Mouse (Mus musculus): ENCODE measurements around the gene Tspan12.
"Not testable (repeated sequence)": the region's sequence is repeated elsewhere in the genome, so short reads cannot be mapped to it uniquely, and the experiment has no call there.

Gene Tspan12

DNA sequence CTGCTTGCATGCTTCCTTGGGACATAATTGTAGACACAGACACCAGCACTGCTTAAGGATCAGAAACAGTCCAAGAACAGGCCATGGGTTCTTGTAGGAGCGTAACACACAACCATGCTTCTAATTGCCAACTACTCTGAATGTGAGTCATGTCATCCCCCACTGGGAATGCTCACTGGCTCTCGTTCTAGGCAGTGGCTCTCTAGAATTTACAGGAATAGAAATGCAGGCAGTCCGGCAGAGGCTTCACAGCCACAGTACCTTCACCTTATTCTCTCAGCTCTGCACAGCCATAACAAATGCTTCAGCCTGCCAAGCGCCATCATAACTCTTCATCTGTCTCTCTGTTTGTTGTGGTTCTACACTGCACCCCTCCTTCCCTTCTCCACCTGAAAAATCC, 23.9 kb downstream of the Tspan12 start:
- no peak for DNase-seq (ENCODE audit: low spot score in 2 of 2)

DNA sequence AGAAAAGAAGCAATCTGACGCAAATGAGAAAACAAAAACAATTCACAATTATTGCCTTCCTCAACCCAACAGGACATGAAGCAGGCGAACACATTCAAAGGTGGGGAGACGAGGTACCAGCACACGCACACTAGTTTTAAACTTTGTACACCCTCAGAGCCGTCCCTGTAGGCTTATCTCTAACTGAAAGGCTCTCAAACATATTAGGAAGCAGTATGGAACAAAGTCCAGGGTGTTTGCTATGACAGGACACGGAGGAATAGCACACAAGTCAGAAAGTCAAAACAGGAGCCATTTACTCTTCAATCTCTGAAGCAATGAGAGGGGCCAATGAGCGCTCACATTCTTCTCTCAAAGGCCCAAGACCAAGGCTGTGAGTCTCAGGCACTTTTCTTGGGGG, 24.3 kb downstream of the Tspan12 start:
- DNase-seq (ENCODE audit: low spot score in 2 of 2): no peak

DNA sequence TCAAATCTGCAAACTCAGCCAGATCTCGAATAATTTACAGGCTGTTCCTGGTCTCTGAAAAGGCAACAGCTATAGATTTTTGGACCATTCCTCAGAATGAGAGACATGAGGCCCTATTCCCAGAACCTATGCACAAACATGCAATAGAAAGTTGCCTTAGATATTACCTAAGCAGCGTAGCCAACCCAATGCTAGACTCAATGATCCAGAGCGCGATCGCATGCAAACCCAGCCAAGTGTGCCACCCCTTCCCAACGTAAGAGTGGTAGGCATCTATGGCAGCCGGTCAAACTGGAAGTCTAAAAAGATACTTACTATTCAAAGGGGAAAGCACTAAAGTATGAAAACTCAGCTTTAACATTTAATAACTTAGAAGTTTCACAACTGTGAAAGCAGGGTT, 28.6 kb downstream of the Tspan12 start:
- DNase-seq (ENCODE audit: low spot score in 2 of 2): no peak

DNA sequence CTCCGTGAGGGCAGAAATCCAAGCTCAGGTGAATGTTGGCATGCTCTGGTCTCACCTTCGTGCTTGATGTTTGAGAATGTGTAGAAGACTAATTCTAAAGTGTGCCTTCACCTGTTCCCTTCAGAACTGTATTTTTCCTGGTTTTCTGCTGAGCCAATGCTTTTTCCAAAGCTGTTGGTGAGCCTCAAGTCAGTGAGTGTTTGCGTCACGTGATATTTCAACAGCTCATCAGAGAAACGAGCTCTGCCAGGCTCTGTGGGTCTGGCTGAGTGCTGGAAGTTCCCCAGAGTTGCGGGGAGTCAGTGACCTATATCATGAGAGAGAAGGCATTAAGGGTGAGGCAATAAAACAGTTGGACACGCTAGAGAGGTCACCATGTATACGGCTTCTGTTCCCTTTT, 29.0 kb downstream of the Tspan12 start:
- no peak for DNase-seq (ENCODE audit: low spot score in 2 of 2)

DNA sequence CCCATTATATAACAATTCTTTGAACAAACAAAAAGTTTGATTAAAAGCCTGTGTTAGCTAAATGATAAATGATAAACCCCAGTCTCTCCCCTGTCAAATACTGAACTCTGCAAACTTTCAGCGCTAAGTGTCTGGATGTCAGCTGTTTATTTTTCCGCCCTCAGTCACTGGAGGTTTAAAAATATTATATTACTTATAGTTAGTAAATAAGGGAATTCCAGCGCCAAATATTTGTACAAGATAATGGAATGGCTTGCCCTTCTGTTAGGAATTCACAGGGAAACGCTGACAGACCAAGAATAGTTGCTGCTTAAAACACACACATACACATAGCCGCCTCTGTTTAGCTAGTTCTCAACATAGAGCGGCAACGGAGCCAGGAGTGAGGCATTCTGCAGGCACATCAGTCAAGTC, 29.6 kb downstream of the Tspan12 start:
- no peak for DNase-seq (ENCODE audit: low spot score in 2 of 2)

DNA sequence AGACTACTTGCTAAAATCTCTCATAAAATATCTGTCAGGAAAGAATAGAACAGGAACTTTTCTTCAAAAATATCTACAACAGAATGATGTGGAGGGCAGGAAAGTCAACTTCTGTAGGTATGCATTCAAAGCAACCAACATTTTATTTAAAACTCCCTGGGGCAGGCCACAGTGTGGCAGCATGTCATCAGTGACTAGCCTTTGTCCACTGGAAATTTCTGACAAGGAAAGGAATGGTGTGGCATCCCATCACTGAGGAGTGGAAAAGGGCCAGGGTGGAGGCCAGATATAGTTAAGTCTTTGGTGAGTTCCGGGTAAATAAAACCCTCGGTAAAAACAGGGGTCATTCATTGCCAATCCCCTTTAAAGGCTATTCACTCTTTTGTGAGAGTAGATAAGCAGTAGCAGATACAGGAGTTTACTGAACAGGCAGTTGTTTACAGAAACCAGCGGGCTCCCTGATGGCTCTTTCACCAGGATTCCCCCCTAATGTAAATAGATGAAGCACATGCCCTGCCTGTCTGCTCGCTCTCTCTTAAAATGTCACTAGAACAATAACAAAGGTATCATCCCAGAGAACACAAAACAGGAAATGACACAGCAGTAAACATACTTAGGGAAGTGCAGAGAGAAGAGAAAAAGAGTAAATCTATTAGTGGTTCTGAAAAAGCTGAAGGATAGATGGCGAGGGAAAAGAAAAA, 34.1 kb downstream of the Tspan12 start:
- DNase-seq (ENCODE audit: low spot score in 2 of 2): no peak

DNA sequence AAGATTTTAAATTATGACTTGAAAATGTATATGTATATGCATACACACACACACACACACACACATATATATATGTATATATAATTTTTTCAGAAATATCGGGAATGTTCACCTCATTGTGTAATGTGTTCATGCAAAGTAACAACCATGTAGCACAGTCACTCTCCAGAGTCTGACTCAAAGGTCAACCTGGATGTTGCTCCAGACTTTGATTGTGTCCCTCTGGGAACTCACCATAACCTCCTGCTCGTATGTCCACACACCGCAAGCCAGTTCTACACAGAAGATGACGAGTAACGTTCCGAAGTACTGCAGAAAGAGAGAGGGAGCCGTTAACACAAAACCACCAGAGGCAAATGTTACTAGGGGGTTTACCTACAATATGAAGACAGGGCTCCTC, 46.3 kb downstream of the Tspan12 start:
- no peak for DNase-seq (ENCODE audit: low spot score in 2 of 2)

DNA sequence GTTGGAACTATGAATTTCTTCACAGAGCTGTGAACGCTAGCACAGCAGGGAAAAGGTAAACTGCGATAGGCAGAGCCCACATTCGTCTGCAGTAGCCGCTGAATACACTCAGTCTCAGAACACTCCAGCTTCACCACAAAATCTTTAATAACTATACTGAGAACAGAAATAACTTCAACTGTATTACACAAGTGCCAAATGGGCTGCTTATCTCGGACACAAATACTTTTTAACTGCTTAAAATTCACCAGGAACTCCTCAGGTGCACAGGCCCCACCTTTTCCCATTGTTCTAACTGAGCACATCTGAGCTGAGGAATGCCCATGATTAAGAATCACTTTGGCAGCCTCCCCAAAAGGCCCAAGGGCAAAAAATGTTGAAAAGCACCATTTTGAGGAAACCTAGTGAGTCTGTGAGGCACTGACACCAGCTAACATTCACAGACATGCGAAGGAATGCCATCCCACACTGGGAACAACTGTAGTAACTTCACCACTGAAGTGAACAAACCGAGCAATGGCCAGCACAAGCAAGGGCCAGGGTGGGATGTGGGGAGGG, 47.2 kb downstream of the Tspan12 start:
- DNase-seq (ENCODE audit: low spot score in 2 of 2): no peak

DNA sequence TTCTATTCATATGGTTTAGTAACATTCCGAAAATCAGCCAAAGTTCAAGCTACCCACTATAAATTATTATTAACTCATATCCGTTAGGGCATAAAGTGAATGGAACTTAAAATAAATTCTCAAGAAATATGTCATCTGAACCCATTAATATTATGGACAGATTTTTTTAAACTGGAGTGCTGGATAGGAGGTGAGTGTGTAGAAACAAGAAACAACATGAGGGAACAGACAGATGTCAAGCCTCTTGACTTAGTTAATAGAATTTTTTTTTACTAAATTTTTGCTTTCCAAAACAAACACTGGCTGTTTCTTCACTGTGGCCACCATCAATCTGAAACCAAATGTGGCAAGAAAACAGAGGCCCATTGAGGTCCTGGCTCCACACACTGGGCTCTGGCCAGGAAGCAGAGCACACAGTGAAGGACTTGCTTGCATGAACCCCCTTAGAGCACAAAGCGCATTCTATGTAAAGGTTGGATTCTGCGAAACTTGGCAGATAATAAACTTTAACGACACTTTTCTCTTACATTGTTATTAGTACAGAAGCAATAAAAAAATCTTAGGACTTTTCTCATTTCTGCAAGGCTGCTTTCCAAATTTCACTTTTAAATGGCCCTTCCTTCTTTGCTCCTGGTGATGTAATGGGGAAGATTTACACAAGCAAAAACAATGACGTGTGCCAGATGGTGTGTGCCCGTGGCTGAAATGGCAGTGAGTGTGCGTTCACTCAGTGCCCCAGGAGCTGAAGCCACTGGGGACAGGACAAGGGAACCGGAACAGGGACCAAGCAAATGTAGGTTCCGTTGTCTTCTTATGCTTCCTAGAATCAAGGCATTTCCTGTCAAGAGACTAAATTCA, 48.6 kb downstream of the Tspan12 start:
- DNase-seq (ENCODE audit: low spot score in 2 of 2): no peak

DNA sequence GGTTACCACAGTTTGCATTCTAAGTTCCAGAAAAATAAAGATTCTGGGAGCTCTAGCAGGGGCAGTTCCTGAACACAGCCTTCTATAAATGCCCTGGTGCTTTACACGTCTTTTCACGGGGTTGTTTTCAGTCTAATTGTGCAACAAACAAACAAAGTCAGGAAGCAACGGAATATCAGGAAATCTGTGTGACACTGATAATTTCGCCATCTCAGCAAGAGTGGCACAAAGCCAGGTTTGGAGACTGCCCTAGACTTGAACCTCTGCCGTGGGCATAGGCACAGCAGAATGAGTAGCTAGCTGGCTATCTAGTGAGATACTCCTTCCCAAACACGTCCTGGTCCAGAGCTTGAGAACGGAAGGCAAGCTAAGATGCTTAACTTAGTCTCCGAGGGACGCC, 53.7 kb downstream of the Tspan12 start:
- no peak for DNase-seq (ENCODE audit: low spot score in 2 of 2)

DNA sequence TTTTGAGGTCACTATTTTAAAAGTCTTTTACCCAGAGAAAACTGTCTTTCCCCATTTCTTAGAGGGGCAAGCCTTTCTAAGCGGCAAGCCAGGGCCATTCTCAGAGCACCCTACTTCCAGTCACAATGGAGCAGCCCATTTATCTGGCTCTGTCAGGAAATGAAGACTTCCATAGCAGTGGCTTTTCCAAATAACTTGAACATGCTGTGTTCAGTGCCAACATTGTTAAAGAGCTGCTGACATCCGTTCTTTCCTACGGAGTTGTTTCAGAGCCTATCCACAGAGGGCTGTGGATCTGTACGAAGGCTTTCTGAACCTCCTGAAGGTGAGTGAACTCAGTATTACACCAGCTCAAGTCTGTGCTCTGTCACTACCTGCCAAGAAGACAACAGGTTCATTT, 55.2 kb downstream of the Tspan12 start:
- DNase-seq (ENCODE audit: low spot score in 2 of 2): no peak

DNA sequence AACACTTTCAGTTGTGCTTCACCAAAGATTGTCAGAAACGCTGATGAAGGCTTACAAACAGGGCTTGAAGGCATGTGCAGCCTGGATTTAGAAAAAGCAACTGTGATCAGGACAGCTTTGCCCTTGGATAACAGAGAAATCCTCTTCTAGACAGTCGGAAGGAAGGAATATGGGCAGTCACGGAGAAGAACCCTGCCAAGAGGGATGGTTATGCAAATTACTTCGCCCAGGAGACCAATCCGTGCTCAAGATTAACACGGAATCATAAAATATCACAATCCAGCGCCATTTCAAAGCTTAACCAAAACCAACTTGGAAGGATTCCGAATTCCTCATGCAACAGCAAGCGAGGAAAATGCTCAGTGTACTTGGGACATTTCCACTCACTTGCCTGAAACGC, 55.9 kb downstream of the Tspan12 start:
- no peak for DNase-seq (ENCODE audit: low spot score in 2 of 2)

DNA sequence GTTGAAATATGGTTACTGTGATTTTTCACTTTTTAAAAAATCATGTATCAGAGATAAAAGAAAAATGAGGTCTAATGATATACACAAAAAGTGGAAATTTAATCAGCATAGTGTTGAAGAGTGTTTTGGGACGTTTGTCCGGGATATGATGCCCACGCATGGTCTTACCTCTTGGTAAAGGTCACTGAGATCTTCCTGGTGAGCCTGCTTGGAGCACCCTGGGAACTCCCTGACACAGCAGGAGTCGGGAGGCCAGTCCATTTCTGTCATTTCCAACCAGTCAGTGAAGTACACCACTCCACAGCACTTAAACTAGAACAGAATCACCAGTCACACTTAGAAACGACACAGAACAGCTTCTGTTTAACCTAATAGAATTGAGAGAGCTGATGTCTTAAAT, 56.9 kb downstream of the Tspan12 start:
- DNase-seq (ENCODE audit: low spot score in 2 of 2): no peak

DNA sequence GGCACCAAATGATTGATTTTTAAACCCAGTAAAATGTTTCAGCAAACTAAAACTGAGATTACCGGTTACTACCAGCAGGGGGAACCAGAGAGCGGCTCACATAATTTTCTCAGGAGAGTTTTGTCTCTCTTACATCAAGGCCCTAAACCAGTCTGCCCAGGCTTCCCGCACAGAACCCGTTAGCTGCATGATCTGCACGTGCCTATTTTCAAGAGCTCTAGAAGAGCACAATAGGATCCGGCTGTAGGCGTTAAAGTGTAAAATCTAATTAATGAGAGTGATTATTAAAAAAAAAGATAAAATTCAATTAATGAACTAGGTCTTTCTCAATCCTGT, 57.3 kb downstream of the Tspan12 start:
- peak in 1 of 2 experiments; percentile 11 for DNase-seq (ENCODE audit: low spot score in 2 of 2)

DNA sequence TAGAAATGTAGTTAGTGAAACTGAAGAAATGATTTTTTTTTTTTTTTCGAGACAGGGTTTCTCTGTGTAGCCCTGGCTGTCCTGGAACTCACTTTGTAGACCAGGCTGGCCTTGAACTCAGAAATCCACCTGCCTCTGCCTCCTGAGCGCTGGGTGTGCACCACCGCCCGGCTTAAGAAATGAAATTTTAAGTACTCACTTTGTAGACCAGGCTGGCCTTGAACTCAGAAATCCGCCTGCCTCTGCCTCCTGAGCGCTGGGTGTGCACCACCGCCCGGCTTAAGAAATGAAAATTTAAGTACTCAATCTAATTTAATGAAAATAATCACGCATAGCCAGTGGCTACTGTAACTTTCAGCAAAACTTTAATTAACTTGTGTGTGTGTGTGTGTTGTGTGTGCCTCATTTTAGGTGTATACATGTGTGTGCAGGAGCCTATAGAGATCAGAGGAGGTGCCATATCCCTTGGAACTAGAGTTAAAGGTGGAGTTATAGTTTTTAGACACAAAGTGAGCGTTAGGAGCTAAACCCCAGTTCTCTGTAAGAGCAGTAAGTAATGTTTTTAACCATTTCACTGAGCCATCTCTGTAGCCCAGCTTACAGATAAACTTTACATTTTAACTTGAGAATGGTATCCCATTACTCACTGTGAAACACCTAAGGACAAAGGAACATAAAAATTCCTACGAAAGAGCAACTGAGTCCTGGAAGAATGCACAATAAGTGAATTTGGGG, 57.8 kb downstream of the Tspan12 start:
- no peak for DNase-seq (ENCODE audit: low spot score in 2 of 2)

DNA sequence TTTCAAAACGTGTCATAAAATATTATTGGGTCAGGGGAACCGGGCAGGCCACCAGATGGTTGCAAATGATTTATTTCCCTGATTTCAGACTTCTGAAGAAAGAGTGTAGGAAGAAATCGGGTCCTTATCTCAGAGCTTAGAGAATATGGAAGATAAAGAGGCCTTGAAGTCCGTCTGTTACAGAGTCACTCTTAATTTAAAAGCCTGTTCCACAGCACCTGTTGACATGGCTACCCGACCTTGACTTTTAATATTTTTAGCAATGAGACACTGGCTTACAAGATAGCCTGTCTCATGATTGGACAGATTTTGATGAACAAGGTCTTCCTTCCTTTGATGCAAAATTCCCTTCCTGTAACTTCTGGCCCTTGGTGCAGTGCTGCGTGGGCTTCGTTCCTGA, 61.0 kb downstream of the Tspan12 start:
- no peak for DNase-seq (ENCODE audit: low spot score in 2 of 2)

DNA sequence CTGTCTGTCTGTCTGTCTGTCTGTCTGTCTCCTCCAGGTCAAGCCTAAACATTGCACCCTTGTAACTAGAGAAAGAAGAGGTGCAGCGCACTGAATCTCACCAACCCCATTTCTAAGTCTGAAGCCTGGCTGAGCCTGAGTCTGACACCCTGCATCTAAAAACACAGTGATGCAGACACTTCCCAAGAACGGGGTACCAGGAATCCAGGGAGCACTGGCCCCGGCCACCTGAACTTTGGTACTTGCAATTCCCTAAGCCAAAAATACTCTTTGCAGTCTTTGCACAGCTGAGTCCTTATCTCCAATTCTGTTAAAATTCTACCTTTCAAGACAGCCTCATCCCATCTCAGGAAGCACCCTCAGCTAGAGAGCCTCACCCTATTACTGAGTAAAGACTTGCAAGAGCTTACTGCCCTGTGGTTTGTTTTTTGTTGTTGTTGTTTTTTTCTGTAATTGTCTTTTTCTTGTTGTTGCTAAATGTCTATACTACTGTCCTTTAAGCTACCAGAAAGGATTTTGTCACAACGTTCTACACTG, 61.7 kb downstream of the Tspan12 start:
- no peak for DNase-seq (ENCODE audit: low spot score in 2 of 2)

DNA sequence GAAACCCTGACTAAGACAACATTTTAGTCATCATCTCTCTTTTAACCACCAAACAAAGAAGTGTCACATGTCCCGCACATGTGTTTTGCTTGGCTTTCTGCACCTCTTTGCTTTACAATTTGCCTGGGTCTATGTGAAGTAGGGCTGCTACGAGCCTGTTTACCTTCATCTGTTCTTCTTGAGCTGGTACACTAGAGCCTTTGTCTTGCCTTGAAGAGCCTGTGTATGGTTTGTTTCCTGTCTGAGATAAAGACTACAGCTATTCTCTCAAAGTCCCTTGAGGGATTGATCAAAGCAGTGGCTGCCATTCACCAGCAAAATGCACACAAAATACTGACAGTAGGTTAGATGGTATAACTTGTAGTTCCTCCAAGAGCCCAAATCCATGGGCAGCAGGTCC, 62.3 kb downstream of the Tspan12 start:
- no peak for DNase-seq (ENCODE audit: low spot score in 2 of 2)

DNA sequence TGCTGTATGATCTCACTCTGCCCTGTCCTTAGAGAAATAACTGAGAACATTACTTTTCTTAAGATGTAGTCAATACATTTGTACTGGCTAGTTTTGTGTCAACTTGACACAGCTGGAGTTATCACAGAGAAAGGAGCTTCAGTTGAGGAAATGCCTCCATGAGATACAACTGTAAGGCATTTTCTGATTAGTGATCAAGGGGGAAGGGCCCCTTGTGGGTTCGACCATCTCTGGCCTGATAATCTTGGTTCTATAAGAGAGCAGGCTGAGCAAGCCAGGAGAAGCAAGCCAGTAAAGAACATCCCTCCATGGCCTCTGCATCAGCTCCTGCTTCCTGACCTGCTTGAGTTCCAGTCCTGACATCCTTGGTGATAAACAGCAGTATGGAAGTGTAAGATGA, 62.7 kb downstream of the Tspan12 start:
- not testable (repeated sequence) for DNase-seq (ENCODE audit: low spot score in 2 of 2)

DNA sequence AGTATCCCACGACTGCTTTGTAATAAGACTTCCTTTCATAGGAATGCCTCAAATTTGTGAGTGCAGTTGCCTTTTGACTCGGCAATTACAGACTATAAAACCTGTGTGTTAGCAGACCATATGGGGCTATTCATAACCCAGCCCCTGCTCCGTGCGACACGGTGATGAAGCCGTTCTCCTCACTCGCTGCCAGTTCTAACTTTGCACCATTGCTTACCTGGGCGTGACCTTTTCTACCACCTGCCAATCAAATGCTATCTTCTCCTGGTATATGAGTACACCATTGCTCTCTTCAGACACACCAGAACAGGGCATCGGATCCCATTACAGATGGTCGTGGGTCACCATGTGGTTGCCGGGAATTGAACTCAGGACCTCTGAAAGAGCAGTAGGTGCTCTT, 64.6 kb downstream of the Tspan12 start:
- no peak for DNase-seq (ENCODE audit: low spot score in 2 of 2)

DNA sequence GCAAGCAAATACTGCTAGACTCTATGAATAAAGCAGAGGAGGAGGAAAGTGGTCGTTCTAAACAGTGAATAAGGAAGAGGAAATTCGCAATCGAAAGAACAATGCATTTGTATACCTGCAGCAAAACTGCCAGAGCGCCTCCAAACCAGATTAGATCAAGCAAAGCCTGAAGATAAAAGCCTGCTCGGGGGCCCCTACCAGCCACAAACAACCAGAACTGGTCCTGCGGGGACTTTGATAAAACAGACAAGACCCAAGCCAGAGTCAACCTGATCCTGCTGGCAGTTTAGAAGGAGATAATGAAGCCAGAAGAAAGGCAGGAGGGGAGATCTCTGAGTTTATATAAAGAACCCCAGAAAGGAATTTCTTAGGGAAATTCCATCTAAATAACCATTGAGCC, 65.0 kb downstream of the Tspan12 start:
- DNase-seq (ENCODE audit: low spot score in 2 of 2): no peak

DNA sequence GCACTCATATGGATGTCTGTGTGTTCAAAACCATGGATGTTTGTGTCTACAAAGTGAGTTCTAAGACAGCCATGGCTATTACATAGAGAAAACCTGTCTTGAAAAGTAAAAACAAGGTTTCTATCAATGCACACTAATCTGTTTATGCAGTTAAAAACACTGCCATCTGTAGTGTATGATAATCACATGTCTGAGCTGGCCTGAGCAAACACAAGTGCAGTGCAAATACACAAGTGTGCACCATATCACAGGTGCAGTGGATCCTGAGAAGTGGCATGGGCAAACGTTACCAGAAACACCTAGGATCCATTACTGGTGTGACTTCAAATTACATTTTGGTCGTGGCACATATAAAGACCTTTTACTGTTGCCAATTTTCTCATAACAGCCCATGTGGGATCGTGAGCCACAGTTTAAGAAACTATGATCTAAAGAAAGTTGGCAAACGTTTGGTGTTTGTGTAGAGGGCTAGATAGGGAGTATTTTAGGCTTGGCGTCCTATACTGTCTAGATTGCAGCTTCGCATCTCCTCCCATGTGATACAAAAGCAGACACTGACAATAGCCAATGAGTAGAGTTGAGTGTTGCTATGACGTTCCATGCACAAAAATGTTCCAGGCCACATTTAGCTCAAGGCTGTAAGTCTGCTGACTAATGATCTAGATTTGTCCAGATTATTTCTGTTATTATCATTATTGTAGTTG, 78.0 kb downstream of the Tspan12 start:
- no peak for DNase-seq (ENCODE audit: low spot score in 2 of 2)
